Mouse (Mus musculus) ES-CJ7 (cell line): ENCODE data around the gene Fastk.

Experiments used
- DNase-seq: peaks from one replicate; pipeline ENCODE4 v3.0.0; 2011; ENCODE audit warnings: low read depth, low spot score

Fastk gene

GRCm38 (mm10) chr5:24392724-24393123 is 52.4 kb downstream of the Fastk start:
- no peak for DNase-seq

- DNase-seq = no peak
Observed at GRCm38 (mm10) chr5:24391864-24392263, 53.2 kb downstream of the Fastk start, which contains the start of gene Atg9b. Atg9b (minus strand) TSS chr5:24392143.

- DNase-seq = no peak
Observed at GRCm38 (mm10) chr5:24389658-24390020, 55.4 kb downstream of the Fastk start.

- DNase-seq = peak; percentile 62
Observed at GRCm38 (mm10) chr5:24389011-24389657, 56.0 kb downstream of the Fastk start.
